Mouse (Mus musculus) splenic B cell, adult 2 months (primary cell): ENCODE measurements around the gene Glipr2.

Experiments
- DNase-seq: peaks from one replicate; pipeline ENCODE4 v3.0.0-alpha.2; 2011; ENCODE audit warnings: low read depth, low spot score
- H3K27me3 ChIP-seq: 2 replicates; pipeline ENCODE4 v1.6.1; 2012; ENCODE audit warnings: mild to moderate bottlenecking, low read length, moderate library complexity, mixed read lengths; ENCODE audit not compliant: control insufficient read depth, poor library complexity, insufficient read depth, severe bottlenecking
- H3K36me3 ChIP-seq: 2 replicates; pipeline ENCODE4 v1.6.1; 2012; ENCODE audit warnings: mild to moderate bottlenecking, low read length, moderate library complexity, mixed read lengths; ENCODE audit not compliant: control insufficient read depth, poor library complexity, insufficient read depth, severe bottlenecking

Gene Glipr2

DNA sequence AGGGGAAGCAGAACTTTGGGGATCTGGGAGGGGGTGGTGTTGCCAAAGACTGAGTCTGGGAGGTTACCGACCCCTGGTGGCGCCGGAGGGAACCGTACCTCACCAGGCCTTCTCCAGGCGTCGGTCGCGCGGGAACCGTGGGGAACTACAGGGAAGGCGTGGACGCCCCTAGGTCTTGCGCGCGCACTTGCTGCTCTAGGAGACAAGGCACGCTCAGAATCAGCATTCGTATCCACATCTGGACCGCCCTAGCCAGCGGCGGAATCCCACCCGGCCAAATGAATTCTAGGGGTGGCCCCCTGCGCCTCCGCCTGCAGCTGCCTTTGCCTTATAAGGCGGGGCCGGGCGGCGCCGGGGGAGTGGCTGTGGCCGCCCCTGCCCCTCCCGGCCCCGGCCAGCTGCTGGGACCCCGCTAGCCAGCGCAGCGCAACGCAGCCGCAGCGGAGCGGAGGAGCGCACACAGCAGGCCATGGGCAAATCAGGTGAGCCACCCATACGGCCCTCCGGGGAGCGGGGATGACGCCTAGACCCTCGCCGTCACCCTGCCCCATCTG, at the start of gene Glipr2:
Gene Glipr2 (plus strand): TSS at position 110 of the 554 bp plus-strand sequence.
- peak; percentile 85 for DNase-seq
- H3K27me3 ChIP-seq = no peaks in the 10 kb centered on the region
- H3K36me3 ChIP-seq = no peaks in the 10 kb centered on the region

- H3K36me3 ChIP-seq = no peaks in the 10 kb centered on the region
- no peak for DNase-seq
- H3K27me3 ChIP-seq = no peaks in the 10 kb centered on the region
These were observed 39.0 kb upstream of the Glipr2 start for GRCm38 (mm10) chr4:43918221-43918620.

GRCm38 (mm10) chr4:43920602-43921001, 36.6 kb upstream of the Glipr2 start:
- DNase-seq = no peak
- H3K36me3 ChIP-seq = no peaks in the 10 kb centered on the region
- H3K27me3 ChIP-seq = no peaks in the 10 kb centered on the region

DNA sequence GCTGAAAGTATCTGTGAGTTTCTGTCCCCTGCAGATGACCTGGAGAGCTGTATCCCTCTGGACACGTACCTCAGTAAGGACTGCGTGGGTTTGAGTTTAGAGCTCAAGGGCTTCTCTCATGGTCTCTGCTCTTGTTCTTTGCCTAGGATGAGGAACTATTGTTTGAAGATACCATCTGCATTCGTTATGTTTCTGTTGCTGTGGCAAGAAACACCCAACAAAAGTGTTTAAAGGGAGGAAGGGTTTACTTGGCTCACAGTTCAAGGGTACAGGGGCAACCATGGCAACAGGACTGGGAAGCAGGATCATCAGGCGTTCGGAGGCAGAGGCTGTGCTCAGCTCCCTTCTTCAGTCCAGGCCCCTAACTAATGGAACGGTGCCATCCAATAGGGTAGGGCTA, 32.1 kb upstream of the Glipr2 start:
- DNase-seq = no peak
- H3K36me3 ChIP-seq = no peaks in the 10 kb centered on the region
- H3K27me3 ChIP-seq = no peaks in the 10 kb centered on the region

- H3K27me3 ChIP-seq = no peaks in the 10 kb centered on the region
- H3K36me3 ChIP-seq = no peaks in the 10 kb centered on the region
- DNase-seq = peak; percentile 88
These were observed 31.4 kb upstream of the Glipr2 start for GRCm38 (mm10) chr4:43925779-43926178.

GRCm38 (mm10) chr4:43927826-43928225, 29.4 kb upstream of the Glipr2 start:
- Histone ChIP-seq H3K36me3 (no peaks in the 10 kb centered on the region), H3K27me3 (no peaks in the 10 kb centered on the region)
- DNase-seq = peak; percentile 63

GRCm38 (mm10) chr4:43931877-43932276, 25.3 kb upstream of the Glipr2 start:
- no peaks in the 10 kb centered on the region for H3K27me3 ChIP-seq
- no peak for DNase-seq
- no peaks in the 10 kb centered on the region for H3K36me3 ChIP-seq

DNA sequence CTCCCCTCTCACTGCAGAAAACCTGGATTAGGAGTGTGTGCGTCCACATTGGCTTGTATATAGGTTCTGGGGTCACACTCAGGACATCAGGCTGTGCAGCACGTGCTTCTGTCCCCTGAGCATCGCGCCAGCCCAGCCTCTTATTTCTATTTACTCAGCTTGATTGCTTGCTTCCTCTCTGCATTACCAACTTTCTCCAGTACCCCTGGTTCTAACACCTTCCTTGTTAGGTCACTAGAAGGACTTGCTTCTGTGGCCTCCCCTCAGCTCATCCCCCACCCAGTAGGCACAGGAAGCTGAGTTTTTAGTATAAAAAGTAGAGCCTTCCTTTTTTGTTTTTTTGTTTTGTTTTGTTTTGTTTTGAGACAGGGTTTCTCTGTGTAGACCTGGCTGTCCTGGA, 21.0 kb upstream of the Glipr2 start:
- Histone ChIP-seq H3K36me3 (no peaks in the 10 kb centered on the region), H3K27me3 (no peaks in the 10 kb centered on the region)
- no peak for DNase-seq

- no peaks in the 10 kb centered on the region for H3K36me3 ChIP-seq
- DNase-seq = peak; percentile 63
These were observed 20.2 kb upstream of the Glipr2 start for GRCm38 (mm10) chr4:43936749-43937674.

GRCm38 (mm10) chr4:43941315-43941714, 15.9 kb upstream of the Glipr2 start:
- no peaks in the 10 kb centered on the region for H3K27me3 ChIP-seq
- no peaks in the 10 kb centered on the region for H3K36me3 ChIP-seq
- DNase-seq = no peak

More at GRCm38 (mm10) chr4:43936749-43937674, 20.2 kb upstream of the Glipr2 start:
- H3K27me3 ChIP-seq = no peaks in the 10 kb centered on the region

DNA sequence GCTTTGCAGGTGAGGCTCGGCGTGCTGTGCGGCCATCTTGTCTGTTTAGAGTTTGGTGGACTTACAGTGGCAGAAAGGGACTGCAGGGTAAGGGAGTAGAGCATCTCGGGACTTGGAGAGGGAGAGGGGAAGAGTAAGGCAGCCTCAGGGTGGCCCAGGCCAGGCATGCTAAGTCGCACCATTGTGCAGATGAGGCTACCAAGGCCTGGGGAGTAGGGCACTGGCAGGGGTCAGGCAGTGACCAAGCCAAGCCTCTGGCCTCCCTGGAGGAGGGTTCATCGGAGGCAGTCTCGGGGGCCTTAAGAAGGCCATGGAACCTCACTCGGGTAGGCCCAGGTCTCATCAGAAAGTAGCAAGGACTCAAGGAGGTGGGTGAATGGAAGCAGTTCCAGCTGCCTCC, 14.8 kb upstream of the Glipr2 start:
- Histone ChIP-seq H3K36me3 (no peaks in the 10 kb centered on the region), H3K27me3 (no peaks in the 10 kb centered on the region)
- no peak for DNase-seq

GRCm38 (mm10) chr4:43947571-43947970, 9.6 kb upstream of the Glipr2 start:
- no peaks in the 10 kb centered on the region for H3K27me3 ChIP-seq
- DNase-seq = no peak
- no peaks in the 10 kb centered on the region for H3K36me3 ChIP-seq

GRCm38 (mm10) chr4:43957846-43958461, 753 bp downstream of the Glipr2 start:
- Histone ChIP-seq H3K36me3 (no peaks in the 10 kb centered on the region), H3K27me3 (no peaks in the 10 kb centered on the region)
- no peak for DNase-seq

- peak; percentile 52 for DNase-seq
- Histone ChIP-seq H3K36me3 (no peaks in the 10 kb centered on the region), H3K27me3 (no peaks in the 10 kb centered on the region)
These were observed 2.5 kb downstream of the Glipr2 start for GRCm38 (mm10) chr4:43959523-43960179.

GRCm38 (mm10) chr4:43960207-43960606, 3.0 kb downstream of the Glipr2 start:
- H3K36me3 ChIP-seq = no peaks in the 10 kb centered on the region
- peak; percentile 25 for DNase-seq
- no peaks in the 10 kb centered on the region for H3K27me3 ChIP-seq
